Mouse (Mus musculus): ENCODE results near the gene Ppp1r26. TPM values are rescaled to one million over a fixed set of nuclear protein-coding genes. Genes with fewer than 3 reads are reported as not detected.

Gene Ppp1r26
- total RNA-seq, 2 experiments from 2014 or later: 4.4 to 4.8 TPM

- no peak for DNase-seq
Observed at GRCm38 (mm10) chr2:28497561-28497960, 51.0 kb downstream of the Ppp1r26 start.

- DNase-seq: no peak
Observed at GRCm38 (mm10) chr2:28498431-28498830, 51.8 kb downstream of the Ppp1r26 start.

GRCm38 (mm10) chr2:28502987-28503386, 56.4 kb downstream of the Ppp1r26 start:
- no peak for DNase-seq

GRCm38 (mm10) chr2:28504676-28505075, 58.1 kb downstream of the Ppp1r26 start:
- DNase-seq: no peak

Other genes with a start within 250 kb of the Ppp1r26 start
- under 1 TPM in 1 of 2 experiments, not detected in 1; 0.82 TPM for gene 1700007K13Rik, start 19.5 kb downstream of the Ppp1r26 start, total RNA-seq (2021)
- 10 to 100 TPM; 42.6 to 43.7 TPM for gene Mrps2, start 21.3 kb downstream of the Ppp1r26 start, total RNA-seq (2021)
- 1 to 10 TPM; 2.4 to 2.7 TPM for gene Gbgt1, start 50.1 kb downstream of the Ppp1r26 start, total RNA-seq (2021)
- 1 to 10 TPM; 1.1 to 1.2 TPM for gene Gm10134, start 59.3 kb downstream of the Ppp1r26 start, total RNA-seq (2021)
- gene Ralgds, start 66.3 kb downstream of the Ppp1r26 start, total RNA-seq (2021): 10 to 100 TPM in 1 of 2 experiments, 1 to 10 TPM in 1; 8.7 to 11.5 TPM
- not detected for gene Cel, start 116.6 kb downstream of the Ppp1r26 start, total RNA-seq (2021)
- gene Gtf3c5, start 137.0 kb downstream of the Ppp1r26 start, total RNA-seq (2021): 10 to 100 TPM in 1 of 2 experiments, 1 to 10 TPM in 1; 9.3 to 10.2 TPM
- gene Gfi1b, start 175.2 kb downstream of the Ppp1r26 start, total RNA-seq (2021): not detected
- gene Tsc1, start 194.4 kb downstream of the Ppp1r26 start, total RNA-seq (2021): 10 to 100 TPM; 26.6 to 28.4 TPM